Mouse (Mus musculus) Muller cell, postnatal 12 days (primary cell): ENCODE results near the gene Aktip.

ENCODE experiments used
- DNase-seq: peaks from one replicate; pipeline ENCODE4 v3.0.0-alpha.2; 2015; ENCODE audit errors: inconsistent ontology term

The Aktip gene

DNA sequence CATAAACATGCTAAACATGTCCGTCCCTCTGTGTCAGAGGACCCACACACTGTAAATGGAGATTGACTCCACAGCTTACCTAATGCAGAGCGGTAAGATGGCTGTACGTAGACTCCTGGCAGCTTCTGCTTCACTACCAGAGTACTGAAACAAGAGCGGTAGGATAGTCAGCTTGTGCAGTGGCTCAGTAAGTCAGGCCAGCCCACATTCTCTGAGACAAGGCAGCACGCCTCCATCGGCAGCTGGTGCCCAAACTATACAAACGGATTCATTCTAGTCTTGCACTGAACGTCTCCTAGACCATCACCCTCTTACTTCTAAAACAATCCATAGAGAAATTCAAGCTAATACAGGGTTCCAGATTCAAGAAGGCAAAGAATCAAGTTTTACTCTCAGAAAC lies 73.0 kb downstream of the Aktip start:
- DNase-seq: no peak

DNA sequence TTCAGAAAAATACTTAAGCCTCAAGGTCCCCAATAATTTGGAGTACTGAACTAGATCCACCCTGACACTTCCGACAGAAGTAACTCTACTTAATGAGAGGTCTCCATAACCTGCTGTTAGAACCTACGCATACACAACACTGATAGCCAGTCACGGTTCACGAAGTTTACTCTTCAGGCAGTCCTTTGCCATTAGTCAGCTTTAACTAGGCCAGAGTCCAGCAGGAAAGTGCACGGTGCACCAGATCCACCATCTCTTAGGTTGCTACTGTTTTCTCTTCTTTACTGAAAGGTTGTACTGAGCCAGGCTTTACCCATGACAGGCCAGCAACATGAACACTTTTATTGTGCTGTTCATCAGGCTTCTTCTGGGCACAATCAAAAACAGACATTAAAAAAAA lies 75.5 kb downstream of the Aktip start:
- no peak for DNase-seq

DNA sequence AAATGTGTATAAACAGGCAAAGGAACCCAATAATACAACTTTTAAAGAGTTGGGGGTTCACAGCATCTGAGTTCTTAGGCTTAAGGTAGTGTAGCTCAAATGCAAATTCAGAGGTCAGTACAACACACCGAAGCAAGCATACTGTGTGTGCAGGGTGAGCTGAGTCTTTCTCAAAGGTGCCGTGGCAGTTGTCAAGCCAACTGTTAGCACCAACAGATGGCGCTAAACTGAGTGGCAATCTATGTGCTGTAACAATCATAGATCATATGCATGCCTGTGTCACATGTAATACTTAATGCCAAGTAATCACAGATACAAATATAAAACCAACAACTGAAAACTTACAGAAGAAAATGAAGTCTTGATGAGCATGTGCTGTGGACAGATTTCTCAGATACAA lies 81.6 kb downstream of the Aktip start:
- DNase-seq: no peak

- DNase-seq: no peak
Measured at GRCm38 (mm10) chr8:91117537-91117936, 82.2 kb downstream of the Aktip start.

DNA sequence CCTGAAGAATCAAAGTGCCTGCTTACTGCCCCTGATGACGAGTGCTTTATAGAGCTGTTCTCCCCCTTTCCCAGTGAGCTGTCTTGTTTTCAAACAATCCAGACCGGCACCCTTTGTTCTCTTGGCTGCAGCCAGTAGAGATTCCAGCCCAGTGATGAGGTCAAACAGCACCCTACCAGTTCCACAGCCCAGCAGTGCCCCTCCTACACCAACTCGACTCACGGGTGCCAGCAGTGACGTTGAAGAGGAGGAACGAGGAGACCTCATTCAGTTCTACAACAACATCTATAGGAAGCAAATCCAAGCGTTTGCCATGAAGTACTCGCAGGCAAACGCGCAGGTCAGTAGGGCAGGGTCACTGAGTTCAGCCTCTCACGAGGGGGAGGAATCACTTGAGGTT lies 84.9 kb downstream of the Aktip start:
- DNase-seq: no peak

DNA sequence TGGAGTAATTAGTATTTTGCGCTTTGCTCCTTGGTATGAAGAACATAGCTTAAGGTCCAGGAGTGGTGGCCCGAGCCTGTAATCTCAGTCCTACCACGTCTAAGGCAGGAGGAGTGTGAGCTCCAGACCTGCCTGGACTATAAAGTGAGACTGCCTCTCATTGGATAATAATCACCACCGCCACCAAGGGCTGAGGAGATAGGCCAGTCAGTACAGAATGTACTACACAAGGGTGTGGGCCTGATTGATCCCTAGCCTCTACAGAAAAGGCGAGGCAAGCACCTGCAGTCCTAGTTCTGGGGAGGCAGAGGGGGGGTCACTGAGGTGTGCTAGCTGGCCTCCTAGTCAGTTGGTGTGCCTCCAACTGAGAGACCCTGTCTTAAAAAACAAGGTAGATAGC lies 85.3 kb downstream of the Aktip start:
- no peak for DNase-seq

GRCm38 (mm10) chr8:91111868-91112477 lies 87.8 kb downstream of the Aktip start:
- DNase-seq: no peak

- no peak for DNase-seq
Measured at GRCm38 (mm10) chr8:91106271-91106670, 93.5 kb downstream of the Aktip start.

DNA sequence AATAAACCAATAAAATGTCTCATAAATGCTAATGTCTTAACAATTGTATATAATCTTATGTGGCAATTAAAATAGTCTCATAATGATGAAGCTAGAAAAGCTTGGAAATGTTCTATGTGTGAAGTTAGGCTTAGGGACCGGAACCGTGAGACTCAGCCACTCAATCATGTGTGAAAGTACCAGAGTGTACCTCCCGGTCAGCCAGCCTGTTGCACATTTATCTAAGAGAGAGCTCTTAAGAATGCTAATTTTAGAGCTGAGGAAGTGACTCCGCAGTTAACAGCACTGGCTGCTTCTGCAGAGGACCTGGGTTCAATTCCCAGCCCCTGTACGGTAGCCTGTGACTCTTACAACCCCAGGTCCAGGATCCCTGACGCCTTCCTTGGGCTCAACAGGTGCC lies 101.7 kb downstream of the Aktip start:
- DNase-seq: no peak

GRCm38 (mm10) chr8:91094135-91094534 lies 105.6 kb downstream of the Aktip start:
- no peak for DNase-seq

- DNase-seq: no peak
Measured at GRCm38 (mm10) chr8:91089601-91090000, 110.2 kb downstream of the Aktip start.

GRCm38 (mm10) chr8:91088452-91088851 lies 111.3 kb downstream of the Aktip start:
- no peak for DNase-seq

GRCm38 (mm10) chr8:91082428-91082827 lies 117.3 kb downstream of the Aktip start:
- DNase-seq: no peak

DNA sequence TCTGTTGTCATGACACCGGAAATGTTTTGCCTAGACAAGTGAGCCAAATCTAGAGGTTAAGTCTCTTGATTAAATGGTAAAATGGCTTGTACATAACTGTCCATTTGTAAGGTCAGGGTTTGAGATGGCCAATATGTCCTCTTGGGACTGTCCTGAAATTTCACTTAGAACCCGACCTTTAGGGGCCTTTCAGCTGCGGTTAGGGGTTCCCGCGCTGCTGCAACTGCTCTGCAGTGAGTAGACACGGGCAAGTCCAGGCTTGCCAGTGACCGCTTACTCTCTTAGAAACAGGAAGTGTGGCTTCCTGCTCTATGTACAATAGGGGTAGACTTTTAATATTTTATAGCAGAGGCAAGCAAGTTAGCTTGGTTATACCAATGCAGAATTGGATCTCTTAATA lies 117.9 kb downstream of the Aktip start:
- no peak for DNase-seq

- DNase-seq: no peak
Measured at GRCm38 (mm10) chr8:91079678-91080077, 120.1 kb downstream of the Aktip start.

DNA sequence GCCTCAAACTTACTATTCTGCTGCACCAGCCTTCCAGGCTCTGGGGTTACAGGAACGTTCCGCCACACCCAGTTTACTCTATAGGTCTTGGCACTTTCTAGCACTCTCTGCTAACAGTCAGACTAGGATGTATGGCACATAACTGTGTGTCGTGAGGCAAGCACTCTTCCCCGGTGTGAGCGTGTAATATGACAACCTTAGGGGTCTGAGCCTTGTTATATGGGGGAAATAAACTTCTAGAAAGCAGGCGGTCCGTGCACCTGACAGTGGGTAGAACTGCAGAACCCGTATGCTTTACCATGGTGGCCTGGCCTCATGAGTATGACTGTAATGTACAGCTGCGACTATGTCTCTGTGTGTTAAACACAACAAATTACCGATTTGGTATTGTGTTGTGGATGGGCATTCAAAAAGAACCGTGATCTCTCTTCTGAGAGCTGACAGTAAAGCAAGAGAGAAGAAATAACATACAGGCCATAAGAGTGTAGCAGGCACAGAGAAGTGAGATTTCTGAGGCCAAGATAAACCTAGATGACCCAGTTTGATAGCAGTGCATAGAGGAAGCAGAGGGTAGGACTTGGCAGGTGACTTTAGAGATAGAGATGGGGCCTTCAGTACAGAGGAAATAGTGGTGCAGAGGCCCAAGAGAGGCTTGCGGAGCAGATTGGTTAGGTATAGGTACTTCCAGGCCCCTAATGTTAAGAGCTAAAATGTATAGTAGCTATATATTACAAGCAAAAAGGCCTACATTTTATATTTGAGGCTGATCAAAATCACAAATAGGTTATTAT lies 122.5 kb downstream of the Aktip start:
- no peak for DNase-seq

GRCm38 (mm10) chr8:91070275-91070859 lies 129.4 kb downstream of the Aktip start:
- DNase-seq: peak; percentile 77

DNA sequence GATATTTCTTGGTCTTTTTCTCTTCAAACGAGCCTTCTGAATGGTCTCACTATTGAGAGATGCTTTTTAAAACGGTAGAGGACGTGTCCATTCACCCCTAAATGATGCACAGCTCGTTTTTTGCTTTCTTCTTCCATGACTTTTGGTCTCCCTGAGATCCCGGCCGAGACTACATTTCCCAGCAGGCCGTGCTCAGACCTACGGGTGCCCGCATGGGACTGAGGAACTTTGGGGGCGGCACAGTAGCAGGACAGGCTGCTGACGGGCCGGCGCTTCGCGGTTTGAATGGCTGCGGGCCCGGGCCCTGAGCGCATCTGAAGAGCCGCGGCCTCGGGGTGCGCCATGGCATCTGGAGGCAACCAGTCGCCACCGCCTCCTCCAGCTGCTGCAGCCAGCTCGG lies 129.9 kb downstream of the Aktip start, which contains the start of gene Rbl2:
Gene Rbl2, plus strand, starts transcription at position 224 of the 400 bp plus-strand sequence.
- DNase-seq: peak; percentile 92

DNA sequence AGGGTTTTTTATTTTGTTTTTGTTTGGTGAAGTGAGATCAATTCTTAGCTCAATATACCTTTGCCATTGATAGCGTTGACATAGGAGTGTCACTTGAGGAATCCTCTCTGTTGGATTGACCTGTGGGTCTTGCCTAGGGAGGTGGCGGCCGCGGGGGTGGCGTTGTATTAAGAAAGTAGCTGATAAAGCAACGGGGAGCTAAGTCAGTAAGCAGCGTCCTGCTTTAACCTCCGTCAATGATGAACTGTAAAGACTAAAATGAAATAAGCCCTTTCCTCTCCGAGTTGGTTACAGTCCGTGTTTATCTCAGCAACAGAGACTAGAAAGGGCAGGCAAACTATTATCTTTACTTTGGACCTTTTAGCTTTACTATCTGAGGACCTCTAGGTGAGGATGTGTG lies 130.4 kb downstream of the Aktip start:
- no peak for DNase-seq

DNA sequence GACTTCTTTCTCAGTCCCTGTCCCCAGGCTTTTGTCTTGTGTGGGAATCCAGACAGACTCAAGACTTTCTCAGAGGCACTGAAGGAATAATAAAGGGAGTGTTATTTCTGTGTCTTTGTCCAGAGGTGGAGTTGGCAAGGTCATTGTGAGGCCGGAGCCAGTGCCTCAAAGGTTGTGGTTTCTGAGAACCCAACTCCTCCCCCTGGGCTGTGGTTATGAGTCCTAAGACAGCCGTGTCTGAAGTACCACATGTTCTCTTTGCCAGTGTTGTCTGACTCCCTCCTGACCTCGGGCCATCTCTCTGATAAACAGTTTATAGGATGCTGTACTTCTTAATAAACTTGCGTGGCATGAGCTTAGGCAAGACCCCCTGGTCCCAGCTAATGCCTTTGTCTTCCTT lies 134.6 kb downstream of the Aktip start:
- DNase-seq: no peak
